Mouse (Mus musculus): ENCODE measurements around the gene Ecsit.

GRCm38 (mm10) chr9:22053657-22054056 is 31.6 kb downstream of the Ecsit start:
- no peak for TF ChIP-seq CTCF (IDR thresholded peaks at IDR 0.05; ENCODE audit: extremely low read depth, insufficient read length, insufficient replicate concordance, low read depth, low read length)
- no peak for TF ChIP-seq POLR2A (IDR thresholded peaks at IDR 0.05; ENCODE audit: low read depth, low read length)

All from small intestine, adult 2 months (tissue).